Mouse (Mus musculus) midbrain, embryonic 16.5 days (tissue): Measurements from ENCODE around the gene Psmd5. TPM values are rescaled to one million over a fixed set of nuclear protein-coding genes. Genes with fewer than 3 reads are reported as not detected.

Source experiments
- ATAC-seq: fragments of 200-750 bp; cut with Nextera tagmentation; 2 replicates; pipeline ENCODE4 v1.8.0; 2017; ENCODE audit warnings: moderate TSS enrichment
- H3K27ac ChIP-seq: fragments of 300-500 bp; sonication (generic); 2 replicates; pipeline ENCODE4 v1.5.1; 2014; ENCODE audit warnings: mild to moderate bottlenecking, low read length, mixed read lengths
- H3K27me3 ChIP-seq: fragments of 300-500 bp; sonication (generic); 2 replicates; pipeline ENCODE4 v1.6.1; 2014; ENCODE audit warnings: low read depth, low read length, mixed read lengths; ENCODE audit not compliant: control insufficient read depth, insufficient read depth
- H3K36me3 ChIP-seq: fragments of 300-500 bp; sonication (generic); 2 replicates; pipeline ENCODE4 v1.6.1; 2014; ENCODE audit warnings: mild to moderate bottlenecking, low read length, moderate library complexity, mixed read lengths; ENCODE audit not compliant: control insufficient read depth, insufficient read depth
- H3K4me1 ChIP-seq: fragments of 300-500 bp; sonication (generic); 2 replicates; pipeline ENCODE4 v1.6.1; 2014; ENCODE audit warnings: mild to moderate bottlenecking, low read length, mixed read lengths; ENCODE audit not compliant: control insufficient read depth, insufficient read depth
- H3K4me2 ChIP-seq: fragments of 300-500 bp; sonication (generic); 2 replicates; pipeline ENCODE4 v1.6.1; 2014; ENCODE audit warnings: mild to moderate bottlenecking, low read length, mixed read lengths
- H3K4me3 ChIP-seq: fragments of 300-500 bp; sonication (generic); 2 replicates; pipeline ENCODE4 v1.5.1; 2014; ENCODE audit warnings: low read depth, mild to moderate bottlenecking, low read length, moderate library complexity, mixed read lengths
- H3K9ac ChIP-seq: fragments of 300-500 bp; sonication (generic); 2 replicates; pipeline ENCODE4 v1.6.1; 2014; ENCODE audit warnings: low read depth, low read length, mixed read lengths
- H3K9me3 ChIP-seq: fragments of 300-500 bp; sonication (generic); replicated peaks from 2 replicates; pipeline ENCODE4 v1.6.1; 2014; ENCODE audit warnings: mild to moderate bottlenecking, low read length, mixed read lengths; ENCODE audit not compliant: control insufficient read depth, poor library complexity, severe bottlenecking
- WGBS: fragments of 180-500 bp; shearing (Covaris S2); extraction: QIAGEN DNeasy Blood & Tissue Kit; methylation state at CpG from one replicate; pipeline ENCODE4 v1.1.7; 2014; 5-methylcytosine and 5-hydroxymethylcytosine counted together
- polyA plus RNA-seq: library from polyadenylated mRNA; unstranded; fragments of >200 nt; fragmentation: Nextera tagmentation; extraction: Ambion mirVana; gene quantifications from 2 replicates; pipeline ENCODE4 v1.2.1, GENCODE M21; 2015

The Psmd5 gene
- polyA plus RNA-seq, 1 experiment from 2014 or later, result 98.8 TPM

- H3K27ac ChIP-seq, result no peak overlapping the region
- ATAC-seq, result no peak
- H3K9me3 ChIP-seq, result no peaks in the 10 kb centered on the region
- no peak overlapping the region for H3K4me2 ChIP-seq
- no peaks in the 10 kb centered on the region for H3K27me3 ChIP-seq
- H3K4me3 ChIP-seq, result no peak overlapping the region
- H3K4me1 ChIP-seq, result peaks cover 6% of the 10 kb centered on the region; the same call in 1 of the 2 replicates
- WGBS, result 75% methylated on average over 4 of the region's 4 CpGs
- H3K36me3 ChIP-seq, result no peaks in the 10 kb centered on the region
- H3K9ac ChIP-seq, result no peak overlapping the region
Observed at GRCm38 (mm10) chr2:34901726-34902125, 27.0 kb upstream of the Psmd5 start.

- no peak overlapping the region for H3K4me2 ChIP-seq
- H3K4me3 ChIP-seq, result no peak overlapping the region
- ATAC-seq, result no peak
- H3K4me1 ChIP-seq, result peaks cover 6% of the 10 kb centered on the region; the same call in 1 of the 2 replicates
- WGBS, result 93% methylated on average over 1 of the region's 1 CpGs
- no peak overlapping the region for H3K9ac ChIP-seq
- H3K36me3 ChIP-seq, result no peaks in the 10 kb centered on the region
- H3K9me3 ChIP-seq, result no peaks in the 10 kb centered on the region
- H3K27me3 ChIP-seq, result no peaks in the 10 kb centered on the region
- no peak overlapping the region for H3K27ac ChIP-seq
Observed at GRCm38 (mm10) chr2:34900412-34900811, 25.6 kb upstream of the Psmd5 start.

- H3K4me3 ChIP-seq, result no peak overlapping the region
- H3K27ac ChIP-seq, result no peak overlapping the region
- ATAC-seq, result no peak
- H3K9me3 ChIP-seq, result no peaks in the 10 kb centered on the region
- H3K9ac ChIP-seq, result no peak overlapping the region
- peaks cover 6% of the 10 kb centered on the region; the same call in 1 of the 2 replicates for H3K4me1 ChIP-seq
- no peaks in the 10 kb centered on the region for H3K27me3 ChIP-seq
- H3K4me2 ChIP-seq, result no peak overlapping the region
- no peaks in the 10 kb centered on the region for H3K36me3 ChIP-seq
- 84% methylated on average over 11 of the region's 11 CpGs for whole genome bisulfite sequencing
Observed at GRCm38 (mm10) chr2:34899682-34900081, 24.9 kb upstream of the Psmd5 start.

GRCm38 (mm10) chr2:34897820-34898219, 23.1 kb upstream of the Psmd5 start:
- ATAC-seq, result no peak
- H3K4me1 ChIP-seq, result no peaks in the 10 kb centered on the region
- H3K36me3 ChIP-seq, result no peaks in the 10 kb centered on the region
- WGBS, result 17% methylated on average over 10 of the region's 10 CpGs
- H3K9ac ChIP-seq, result no peak overlapping the region
- no peaks in the 10 kb centered on the region for H3K9me3 ChIP-seq
- no peak overlapping the region for H3K27ac ChIP-seq
- no peak overlapping the region for H3K4me3 ChIP-seq
- no peaks in the 10 kb centered on the region for H3K27me3 ChIP-seq
- H3K4me2 ChIP-seq, result no peak overlapping the region

GRCm38 (mm10) chr2:34896821-34897460, 22.2 kb upstream of the Psmd5 start:
- no peaks in the 10 kb centered on the region for H3K36me3 ChIP-seq
- no peak overlapping the region for H3K27ac ChIP-seq
- H3K9ac ChIP-seq, result no peak overlapping the region
- no peak overlapping the region for H3K4me3 ChIP-seq
- no peak for ATAC-seq
- no peaks in the 10 kb centered on the region for H3K27me3 ChIP-seq
- no peak overlapping the region for H3K4me2 ChIP-seq
- H3K4me1 ChIP-seq, result no peaks in the 10 kb centered on the region
- no peaks in the 10 kb centered on the region for H3K9me3 ChIP-seq
- 88% methylated on average over 17 of the region's 17 CpGs for WGBS

GRCm38 (mm10) chr2:34895503-34896113, 20.8 kb upstream of the Psmd5 start:
- no peaks in the 10 kb centered on the region for H3K27me3 ChIP-seq
- no peak for ATAC-seq
- no peaks in the 10 kb centered on the region for H3K36me3 ChIP-seq
- no peak overlapping the region for H3K4me3 ChIP-seq
- no peaks in the 10 kb centered on the region for H3K9me3 ChIP-seq
- H3K4me1 ChIP-seq, result no peaks in the 10 kb centered on the region
- no peak overlapping the region for H3K9ac ChIP-seq
- WGBS, result 80% methylated on average over 19 of the region's 19 CpGs
- no peak overlapping the region for H3K27ac ChIP-seq
- no peak overlapping the region for H3K4me2 ChIP-seq

GRCm38 (mm10) chr2:34893950-34894349, 19.2 kb upstream of the Psmd5 start:
- H3K9me3 ChIP-seq, result no peaks in the 10 kb centered on the region
- no peak overlapping the region for H3K27ac ChIP-seq
- no peak for ATAC-seq
- H3K36me3 ChIP-seq, result no peaks in the 10 kb centered on the region
- H3K4me3 ChIP-seq, result no peak overlapping the region
- 80% methylated on average over 5 of the region's 5 CpGs for WGBS
- H3K4me2 ChIP-seq, result no peak overlapping the region
- no peaks in the 10 kb centered on the region for H3K27me3 ChIP-seq
- H3K9ac ChIP-seq, result no peak overlapping the region
- H3K4me1 ChIP-seq, result no peaks in the 10 kb centered on the region

- no peak for ATAC-seq
- H3K36me3 ChIP-seq, result no peaks in the 10 kb centered on the region
- H3K4me2 ChIP-seq, result no peak overlapping the region
- no peak overlapping the region for H3K27ac ChIP-seq
- no peaks in the 10 kb centered on the region for H3K9me3 ChIP-seq
- H3K9ac ChIP-seq, result no peak overlapping the region
- no peaks in the 10 kb centered on the region for H3K27me3 ChIP-seq
- WGBS, result 67% methylated on average over 2 of the region's 2 CpGs
- no peak overlapping the region for H3K4me3 ChIP-seq
- no peaks in the 10 kb centered on the region for H3K4me1 ChIP-seq
Observed at GRCm38 (mm10) chr2:34884186-34884585, 9.4 kb upstream of the Psmd5 start.

- H3K4me2 ChIP-seq, result no peak overlapping the region
- H3K9ac ChIP-seq, result no peak overlapping the region
- no peaks in the 10 kb centered on the region for H3K27me3 ChIP-seq
- no peaks in the 10 kb centered on the region for H3K9me3 ChIP-seq
- H3K36me3 ChIP-seq, result no peaks in the 10 kb centered on the region
- H3K4me3 ChIP-seq, result no peak overlapping the region
- ATAC-seq, result no peak
- H3K4me1 ChIP-seq, result no peaks in the 10 kb centered on the region
- WGBS, result 67% methylated on average over 5 of the region's 5 CpGs
- H3K27ac ChIP-seq, result no peak overlapping the region
Observed at GRCm38 (mm10) chr2:34883190-34883589, 8.4 kb upstream of the Psmd5 start.
